Mouse (Mus musculus) neural tube, embryonic 14.5 days (tissue): ENCODE results near the gene Tomm40. TPM values are rescaled to one million over a fixed set of nuclear protein-coding genes. Genes with fewer than 3 reads are reported as not detected.

ENCODE experiments used
- ATAC-seq: fragments of 200-750 bp; cut with Nextera tagmentation; 2 replicates; pipeline ENCODE4 v1.8.0; 2017; ENCODE audit warnings: low read depth, mild to moderate bottlenecking, moderate TSS enrichment, moderate library complexity
- H3K27ac ChIP-seq: fragments of 300-500 bp; sonication (generic); 2 replicates; pipeline ENCODE4 v1.5.1; 2014; ENCODE audit warnings: low read depth, mild to moderate bottlenecking, control low read depth, low read length, moderate library complexity, mixed read lengths
- H3K27me3 ChIP-seq: fragments of 300-500 bp; sonication (generic); 2 replicates; pipeline ENCODE4 v1.6.1; 2014; ENCODE audit warnings: low read length; ENCODE audit not compliant: control insufficient read depth, insufficient read depth
- H3K36me3 ChIP-seq: fragments of 300-500 bp; sonication (generic); 2 replicates; pipeline ENCODE4 v1.6.1; 2014; ENCODE audit warnings: low read length, mixed read lengths; ENCODE audit not compliant: control insufficient read depth, insufficient read depth
- H3K4me1 ChIP-seq: fragments of 300-500 bp; sonication (generic); 2 replicates; pipeline ENCODE4 v1.6.1; 2014; ENCODE audit warnings: low read length; ENCODE audit not compliant: control insufficient read depth, insufficient read depth
- H3K4me2 ChIP-seq: fragments of 300-500 bp; sonication (generic); 2 replicates; pipeline ENCODE4 v1.6.1; 2014; ENCODE audit warnings: mild to moderate bottlenecking, low read depth, low read length, control low read depth
- H3K4me3 ChIP-seq: fragments of 300-500 bp; sonication (generic); 2 replicates; pipeline ENCODE4 v1.5.1; 2014; ENCODE audit warnings: low read depth, low read length, control low read depth, mixed read lengths
- H3K9ac ChIP-seq: fragments of 300-500 bp; sonication (generic); replicated peaks from 2 replicates; pipeline ENCODE4 v1.6.1; 2014; ENCODE audit warnings: low read depth, mild to moderate bottlenecking, control low read depth, low read length, mixed read lengths
- H3K9me3 ChIP-seq: fragments of 300-500 bp; sonication (generic); 2 replicates; pipeline ENCODE4 v1.6.1; 2016; ENCODE audit warnings: low read length; ENCODE audit not compliant: control insufficient read depth
- WGBS: fragments of 180-500 bp; shearing (Covaris S2); extraction: QIAGEN DNeasy Blood & Tissue Kit; methylation state at CpG from one replicate; pipeline ENCODE4 v1.1.7; 2014; 5-methylcytosine and 5-hydroxymethylcytosine counted together
- polyA plus RNA-seq: library from polyadenylated mRNA; unstranded; fragments of >200 nt; fragmentation: Nextera tagmentation; extraction: Ambion mirVana; gene quantifications from 2 replicates; pipeline ENCODE4 v1.2.1, GENCODE M21; 2014

Tomm40 gene
- 121 and 124 TPM in 2 replicates for polyA plus RNA-seq

GRCm38 (mm10) chr7:19715239-19716054, at the start of gene Tomm40:
Tomm40 (minus strand) TSS chr7:19715438.
- Histone ChIP-seq H3K9ac (peak within 1 kb of the TSS; percentile 88), H3K27ac (peak within 1 kb of the TSS; percentile 92), H3K4me3 (peak within 1 kb of the TSS; percentile 79), H3K27me3 (no peaks in the 10 kb centered on the region), H3K9me3 (no peaks in the 10 kb centered on the region), H3K4me1 (peaks cover 12% of the 10 kb centered on the region), H3K36me3 (peaks cover 13% of the 10 kb centered on the region; the same call in 1 of the 2 replicates), H3K4me2 (peak within 1 kb of the TSS; percentile 73)
- under 1% methylated on average over 52 of the region's 59 CpGs for WGBS
- ATAC-seq = peak; percentile 98

GRCm38 (mm10) chr7:19764581-19764980, 49.3 kb upstream of the Tomm40 start:
- Histone ChIP-seq H3K4me1 (no peaks in the 10 kb centered on the region), H3K27me3 (peaks cover 5% of the 10 kb centered on the region; the same call in 1 of the 2 replicates), H3K4me3 (no peak overlapping the region), H3K9ac (no peak overlapping the region), H3K36me3 (no peaks in the 10 kb centered on the region), H3K4me2 (no peak overlapping the region), H3K9me3 (no peaks in the 10 kb centered on the region), H3K27ac (no peak overlapping the region)
- WGBS = 91% methylated on average over 9 of the region's 9 CpGs
- no peak for ATAC-seq

- H3K4me3 ChIP-seq = no peak overlapping the region
- no peaks in the 10 kb centered on the region for H3K4me1 ChIP-seq
- H3K9me3 ChIP-seq = no peaks in the 10 kb centered on the region
- H3K9ac ChIP-seq = no peak overlapping the region
- H3K27ac ChIP-seq = no peak overlapping the region
- no peak for ATAC-seq
- no peak overlapping the region for H3K4me2 ChIP-seq
- H3K36me3 ChIP-seq = no peaks in the 10 kb centered on the region
- peaks cover under 1% of the 10 kb centered on the region; the same call in 1 of the 2 replicates for H3K27me3 ChIP-seq
- WGBS = 81% methylated on average over 13 of the region's 13 CpGs
Measured at GRCm38 (mm10) chr7:19763829-19764477, 48.7 kb upstream of the Tomm40 start.

GRCm38 (mm10) chr7:19762283-19762682, 47.0 kb upstream of the Tomm40 start:
- Histone ChIP-seq H3K4me1 (no peaks in the 10 kb centered on the region), H3K36me3 (no peaks in the 10 kb centered on the region), H3K4me2 (no peak overlapping the region), H3K4me3 (no peak overlapping the region), H3K9ac (no peak overlapping the region), H3K9me3 (no peaks in the 10 kb centered on the region), H3K27me3 (no peaks in the 10 kb centered on the region), H3K27ac (no peak overlapping the region)
- ATAC-seq = no peak
- 94% methylated on average over 11 of the region's 11 CpGs for WGBS

- no peak overlapping the region for H3K27ac ChIP-seq
- H3K4me1 ChIP-seq = no peaks in the 10 kb centered on the region
- H3K36me3 ChIP-seq = no peaks in the 10 kb centered on the region
- H3K9ac ChIP-seq = no peak overlapping the region
- no peaks in the 10 kb centered on the region for H3K27me3 ChIP-seq
- H3K4me2 ChIP-seq = no peak overlapping the region
- no peak for ATAC-seq
- H3K4me3 ChIP-seq = no peak overlapping the region
- WGBS = 91% methylated on average over 13 of the region's 13 CpGs
- no peaks in the 10 kb centered on the region for H3K9me3 ChIP-seq
Measured at GRCm38 (mm10) chr7:19760021-19760420, 44.8 kb upstream of the Tomm40 start.

- WGBS = 90% methylated on average over 13 of the region's 13 CpGs
- no peak overlapping the region for H3K9ac ChIP-seq
- no peaks in the 10 kb centered on the region for H3K36me3 ChIP-seq
- H3K27me3 ChIP-seq = no peaks in the 10 kb centered on the region
- no peak for ATAC-seq
- H3K27ac ChIP-seq = no peak overlapping the region
- no peak overlapping the region for H3K4me2 ChIP-seq
- no peaks in the 10 kb centered on the region for H3K4me1 ChIP-seq
- no peak overlapping the region for H3K4me3 ChIP-seq
- H3K9me3 ChIP-seq = no peaks in the 10 kb centered on the region
Measured at GRCm38 (mm10) chr7:19758623-19759022, 43.4 kb upstream of the Tomm40 start.

GRCm38 (mm10) chr7:19755851-19756786, 40.9 kb upstream of the Tomm40 start:
- Histone ChIP-seq H3K9ac (no peak overlapping the region; the same call in 1 of the 2 replicates), H3K27ac (no peak overlapping the region), H3K4me3 (no peak overlapping the region), H3K4me2 (no peak overlapping the region), H3K4me1 (no peaks in the 10 kb centered on the region), H3K36me3 (no peaks in the 10 kb centered on the region), H3K27me3 (no peaks in the 10 kb centered on the region), H3K9me3 (no peaks in the 10 kb centered on the region)
- WGBS = 77% methylated on average over 24 of the region's 24 CpGs
- ATAC-seq = peak; percentile 31; the same call in 1 of the 2 replicates

GRCm38 (mm10) chr7:19755008-19755407, 39.8 kb upstream of the Tomm40 start:
- no peak overlapping the region for H3K27ac ChIP-seq
- H3K9ac ChIP-seq = no peak overlapping the region
- H3K27me3 ChIP-seq = no peaks in the 10 kb centered on the region
- H3K4me2 ChIP-seq = no peak overlapping the region
- WGBS = 87% methylated on average over 2 of the region's 2 CpGs
- no peaks in the 10 kb centered on the region for H3K9me3 ChIP-seq
- no peaks in the 10 kb centered on the region for H3K36me3 ChIP-seq
- H3K4me3 ChIP-seq = no peak overlapping the region
- H3K4me1 ChIP-seq = peaks cover 3% of the 10 kb centered on the region; the same call in 1 of the 2 replicates
- no peak for ATAC-seq
